Mouse (Mus musculus) forebrain, postnatal 0 days (tissue): Measurements from ENCODE around the gene Ctnnd2. TPM values are rescaled to one million over a fixed set of nuclear protein-coding genes. Genes with fewer than 3 reads are reported as not detected.

Experiments
- ATAC-seq: fragments of 200-750 bp; cut with Nextera tagmentation; 2 replicates; pipeline ENCODE4 v1.8.0; 2017; ENCODE audit warnings: mild to moderate bottlenecking, moderate library complexity
- DNase-seq: peaks from one replicate; pipeline ENCODE4 v3.0.0-alpha.2; 2015
- H3K27ac ChIP-seq: fragments of 300-500 bp; sonication (generic); 2 replicates; pipeline ENCODE4 v1.5.1; 2014; ENCODE audit warnings: low read depth, mild to moderate bottlenecking, antibody characterized with exemption, low read length, moderate library complexity, mixed read lengths
- H3K27me3 ChIP-seq: fragments of 300-500 bp; sonication (generic); 2 replicates; pipeline ENCODE4 v1.6.1; 2014; ENCODE audit warnings: mild to moderate bottlenecking, low read length, mixed read lengths; ENCODE audit not compliant: insufficient read depth
- H3K36me3 ChIP-seq: fragments of 300-500 bp; sonication (generic); 2 replicates; pipeline ENCODE4 v1.6.1; 2014; ENCODE audit warnings: mild to moderate bottlenecking, moderate library complexity; ENCODE audit not compliant: insufficient read depth
- H3K4me1 ChIP-seq: fragments of 300-500 bp; sonication (generic); 2 replicates; pipeline ENCODE4 v1.6.1; 2014; ENCODE audit warnings: antibody characterized with exemption; ENCODE audit not compliant: insufficient read depth
- H3K4me2 ChIP-seq: fragments of 300-500 bp; sonication (generic); 2 replicates; pipeline ENCODE4 v1.6.1; 2014; ENCODE audit warnings: low read depth, mild to moderate bottlenecking, moderate library complexity
- H3K4me3 ChIP-seq: fragments of 300-500 bp; sonication (generic); 2 replicates; pipeline ENCODE4 v1.5.1; 2014; ENCODE audit warnings: low read depth, low read length, mixed read lengths
- H3K9ac ChIP-seq: fragments of 300-500 bp; sonication (generic); 2 replicates; pipeline ENCODE4 v1.6.1; 2014; ENCODE audit warnings: mild to moderate bottlenecking
- H3K9me3 ChIP-seq: fragments of 300-500 bp; sonication (generic); 2 replicates; pipeline ENCODE4 v1.6.1; 2016; ENCODE audit warnings: low read length
- CTCF ChIP-seq: sonication (generic); IDR thresholded peaks from 2 replicates; pipeline ENCODE4 v1.5.1; 2016; ENCODE audit warnings: antibody characterized with exemption, control low read depth, low read depth
- WGBS: fragments of 180-500 bp; shearing (Covaris S2); extraction: QIAGEN DNeasy Blood & Tissue Kit; methylation state at CpG from one replicate; pipeline ENCODE4 v1.1.7; 2014; 5-methylcytosine and 5-hydroxymethylcytosine counted together
- polyA plus RNA-seq: library from polyadenylated mRNA; unstranded; fragments of >200 nt; fragmentation: Nextera tagmentation; extraction: Ambion mirVana; gene quantifications from 2 replicates; pipeline ENCODE4 v1.2.1, GENCODE M21; 2015
- total RNA-seq: library from RNA; depleted of rRNA; stranded (reverse); fragments of >200 nt; gene quantifications from 2 replicates; pipeline ENCODE4 v1.2.3, GENCODE M21; 2014

The Ctnnd2 gene
- total and polyA plus RNA-seq, 2 experiments from 2014 or later: 73.6 to 130 TPM

DNA sequence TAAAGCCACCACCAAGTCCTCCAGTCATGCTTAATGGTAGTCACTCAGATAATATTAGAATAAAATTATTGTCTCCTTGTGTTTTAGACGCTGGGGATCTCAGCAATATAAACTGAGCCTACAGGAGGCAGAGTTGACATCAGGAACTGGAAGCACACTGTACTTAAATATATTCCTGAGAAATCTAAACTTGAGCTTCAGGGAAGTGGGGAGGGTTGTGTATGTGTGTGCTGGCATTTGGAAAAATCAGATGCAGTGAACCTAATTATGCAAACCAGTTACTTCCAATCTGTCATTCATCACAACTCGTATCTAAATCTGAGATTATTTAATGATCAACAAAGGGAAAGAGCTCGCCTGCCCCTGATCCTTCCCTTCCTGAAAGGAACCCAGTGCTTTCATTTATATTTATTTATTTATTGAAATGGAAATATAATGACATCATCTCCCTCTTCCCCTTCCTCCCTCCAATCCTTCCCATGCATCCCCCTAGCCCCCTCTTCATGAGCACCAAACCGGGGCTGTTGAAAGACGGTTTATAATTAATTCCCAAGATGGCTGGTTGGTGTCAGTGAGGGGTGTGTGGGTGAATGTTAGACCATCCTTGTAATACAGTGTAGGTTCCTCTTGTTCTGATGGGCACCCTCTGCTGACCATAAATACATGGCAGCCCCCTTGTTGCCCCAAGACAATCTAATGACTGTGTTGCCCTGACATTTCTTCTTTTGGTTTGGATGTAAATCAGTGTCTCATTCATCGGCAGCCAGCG lies 495.6 kb downstream of the Ctnnd2 start:
- Histone ChIP-seq H3K4me2 (no peak overlapping the region), H3K4me3 (no peak overlapping the region), H3K9ac (no peak overlapping the region), H3K4me1 (no peaks in the 10 kb centered on the region), H3K9me3 (no peaks in the 10 kb centered on the region), H3K27ac (0 out of 2 replicates have a peak overlapping the region, but pooled peaks have one; percentile 45), H3K27me3 (no peaks in the 10 kb centered on the region), H3K36me3 (no peaks in the 10 kb centered on the region)
- TF ChIP-seq CTCF: 0 out of 2 replicates have a peak, but pooled peaks have one; percentile 5
- WGBS: 36% methylated on average over 7 of the region's 7 CpGs
- peak; percentile 47 for ATAC-seq
- no peak for DNase-seq

GRCm38 (mm10) chr15:30681939-30682338 lies 509.5 kb downstream of the Ctnnd2 start:
- no peak for TF ChIP-seq CTCF
- peaks cover 7% of the 10 kb centered on the region; the same call in 1 of the 2 replicates for H3K36me3 ChIP-seq
- H3K9ac ChIP-seq: no peak overlapping the region
- no peak overlapping the region for H3K27ac ChIP-seq
- ATAC-seq: no peak
- H3K9me3 ChIP-seq: no peaks in the 10 kb centered on the region
- 84% methylated on average over 4 of the region's 4 CpGs for WGBS
- no peaks in the 10 kb centered on the region for H3K27me3 ChIP-seq
- DNase-seq: no peak
- H3K4me1 ChIP-seq: no peaks in the 10 kb centered on the region
- H3K4me3 ChIP-seq: no peak overlapping the region
- H3K4me2 ChIP-seq: no peak overlapping the region

GRCm38 (mm10) chr15:30682360-30683119 lies 510.1 kb downstream of the Ctnnd2 start:
- ATAC-seq: peak; percentile 75
- TF ChIP-seq CTCF: no peak
- no peak for DNase-seq
- Histone ChIP-seq H3K27me3 (no peaks in the 10 kb centered on the region), H3K4me1 (no peaks in the 10 kb centered on the region), H3K9me3 (no peaks in the 10 kb centered on the region), H3K36me3 (peaks cover 7% of the 10 kb centered on the region; the same call in 1 of the 2 replicates), H3K4me2 (no peak overlapping the region), H3K9ac (no peak overlapping the region), H3K27ac (no peak overlapping the region; the same call in 1 of the 2 replicates), H3K4me3 (no peak overlapping the region)
- 56% methylated on average over 14 of the region's 14 CpGs for WGBS

DNA sequence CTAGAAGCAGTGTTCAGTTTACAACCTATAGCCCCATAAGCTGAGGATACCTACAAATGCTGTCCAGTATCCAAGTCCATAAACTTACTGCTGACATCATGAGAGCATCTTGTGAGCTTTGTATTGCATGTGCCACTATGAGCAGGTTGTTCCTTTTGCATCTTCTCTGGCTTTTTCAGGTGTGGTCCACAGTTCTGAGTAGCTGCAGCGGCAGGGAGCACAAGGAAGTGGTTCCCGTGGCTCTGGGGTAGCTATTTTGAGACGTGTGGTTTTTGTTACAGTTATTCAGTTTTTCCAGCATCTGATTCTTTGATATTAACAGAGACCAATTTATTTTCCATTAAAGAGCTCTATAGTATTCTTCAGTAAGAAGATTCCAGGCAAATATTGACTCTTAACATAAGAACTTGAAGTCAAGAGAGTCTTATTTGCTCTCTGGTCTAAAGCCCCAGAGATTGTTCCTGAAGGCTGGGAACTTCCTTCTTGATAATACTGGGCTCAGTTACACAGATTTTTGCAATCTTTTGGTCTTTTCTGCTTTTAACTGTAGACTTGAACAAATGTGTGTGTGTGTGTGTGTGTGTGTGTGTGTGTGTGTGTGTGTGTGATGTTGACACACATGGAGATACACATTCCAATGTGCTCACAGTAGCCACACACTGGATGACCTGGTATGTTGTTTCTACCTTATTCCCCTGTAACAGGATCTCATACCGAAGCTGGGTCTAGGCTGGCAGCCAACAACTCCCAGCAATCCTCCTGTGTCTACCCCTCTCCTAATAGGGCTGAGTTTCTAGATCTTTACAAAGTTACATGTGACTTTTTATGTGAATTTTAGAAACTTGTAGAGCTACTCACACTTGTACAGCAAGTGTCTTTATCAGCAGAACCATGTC lies 514.1 kb downstream of the Ctnnd2 start:
- no peak for TF ChIP-seq CTCF
- DNase-seq (no peak), ATAC-seq (no peak)
- no peak overlapping the region for H3K27ac ChIP-seq
- no peaks in the 10 kb centered on the region for H3K4me1 ChIP-seq
- peaks cover 7% of the 10 kb centered on the region; the same call in 1 of the 2 replicates for H3K36me3 ChIP-seq
- H3K4me2 ChIP-seq: no peak overlapping the region
- H3K4me3 ChIP-seq: no peak overlapping the region
- 58% methylated on average over 4 of the region's 4 CpGs for WGBS
- no peak overlapping the region for H3K9ac ChIP-seq
- H3K27me3 ChIP-seq: no peaks in the 10 kb centered on the region
- no peaks in the 10 kb centered on the region for H3K9me3 ChIP-seq

- 17% methylated on average over 6 of the region's 6 CpGs for WGBS
- Histone ChIP-seq H3K27ac (no peak overlapping the region), H3K4me2 (no peak overlapping the region), H3K9me3 (no peaks in the 10 kb centered on the region), H3K4me1 (no peaks in the 10 kb centered on the region), H3K36me3 (no peaks in the 10 kb centered on the region), H3K27me3 (no peaks in the 10 kb centered on the region), H3K9ac (no peak overlapping the region), H3K4me3 (no peak overlapping the region)
- DNase-seq: peak; percentile 66
- peak; percentile 41 for TF ChIP-seq CTCF
- ATAC-seq: peak; percentile 96
These were observed 521.4 kb downstream of the Ctnnd2 start for GRCm38 (mm10) chr15:30693754-30694205.

- H3K9ac ChIP-seq: no peak overlapping the region
- H3K27ac ChIP-seq: peak overlapping the region; percentile 17; the same call in 1 of the 2 replicates
- H3K4me3 ChIP-seq: no peak overlapping the region
- H3K4me1 ChIP-seq: no peaks in the 10 kb centered on the region
- no peak for DNase-seq
- ATAC-seq: no peak
- no peak overlapping the region for H3K4me2 ChIP-seq
- no peaks in the 10 kb centered on the region for H3K36me3 ChIP-seq
- no peaks in the 10 kb centered on the region for H3K9me3 ChIP-seq
- no peak for TF ChIP-seq CTCF
- WGBS: 68% methylated on average over 1 of the region's 1 CpGs
- no peaks in the 10 kb centered on the region for H3K27me3 ChIP-seq
These were observed 521.9 kb downstream of the Ctnnd2 start for GRCm38 (mm10) chr15:30694286-30694685.
